Mouse (Mus musculus): ENCODE measurements around the gene Olfr1359. TPM values are rescaled to one million over a fixed set of nuclear protein-coding genes. Genes with fewer than 3 reads are reported as not detected.
"Not testable (repeated sequence)": the region's sequence is repeated elsewhere in the genome, so short reads cannot be mapped to it uniquely, and the experiment has no call there.

Gene Olfr1359
- total RNA-seq (2022): not detected

DNA sequence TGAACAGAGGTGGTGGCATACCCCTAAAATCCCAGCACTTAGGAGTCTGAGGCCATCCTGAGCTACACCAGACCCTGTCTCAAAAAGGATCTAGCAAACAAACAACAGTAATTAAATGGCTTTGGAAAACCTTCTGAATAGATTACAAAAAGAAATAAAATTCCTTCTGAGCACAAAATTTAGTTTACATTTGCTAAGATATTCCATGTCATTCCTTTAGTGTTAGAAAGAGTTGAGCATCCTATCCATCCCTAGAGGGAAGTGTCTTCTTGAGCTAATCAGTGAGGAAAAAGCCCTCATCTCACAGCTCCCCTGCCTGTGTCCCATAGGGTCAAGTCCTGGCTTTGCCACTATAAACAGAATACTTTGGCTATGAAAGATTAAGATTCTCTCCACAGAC, at the start of gene Olfr1359:
TSS of gene Olfr1359 (plus strand) at position 301 of the 400 bp plus-strand sequence.
- DNase-seq (ENCODE audit: low spot score in 2 of 2): no peak

DNA sequence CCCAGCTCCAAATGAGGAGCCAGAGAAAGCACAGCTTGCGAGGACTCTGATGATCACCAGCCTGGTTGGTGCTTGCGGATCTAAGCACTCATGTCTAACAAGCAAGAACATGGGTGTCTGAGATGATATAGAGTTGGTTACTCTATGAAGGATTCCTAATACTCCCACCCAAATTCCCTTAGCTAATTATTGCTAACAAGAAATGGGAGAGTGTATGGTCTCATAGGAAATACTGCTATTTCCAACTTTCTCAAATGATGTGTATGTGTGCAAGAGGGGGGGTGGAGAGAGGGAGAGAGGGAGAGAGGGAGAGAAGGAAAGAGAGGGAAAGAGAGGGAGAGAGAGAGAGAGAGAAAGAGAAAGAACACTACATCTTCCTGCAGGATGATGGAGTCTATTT, 34.6 kb upstream of the Olfr1359 start, which contains the start of gene Olfr1361:
TSS of gene Olfr1361 (minus strand) at position 101 of the 400 bp plus-strand sequence.
- DNase-seq (ENCODE audit: low spot score in 2 of 2): no peak

DNA sequence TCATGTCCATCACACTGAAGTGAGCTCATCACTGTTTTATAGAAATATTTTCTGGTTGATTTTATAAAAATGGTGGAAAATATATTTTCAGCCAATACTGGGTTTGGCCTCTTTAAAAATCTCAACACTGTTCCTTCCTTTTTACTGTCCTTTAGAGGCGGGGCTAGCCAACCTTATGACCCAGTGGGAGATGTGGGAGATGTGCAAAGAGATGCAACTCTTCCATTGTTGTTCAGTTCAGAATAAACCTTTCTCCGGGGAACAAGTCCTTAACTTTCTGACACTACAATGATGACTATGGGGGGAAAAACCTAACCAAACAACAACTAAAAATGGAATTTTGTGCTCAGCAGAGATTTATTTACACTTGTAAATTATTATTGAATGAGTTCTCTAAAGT, 20.6 kb upstream of the Olfr1359 start, which contains the start of gene Olfr1360:
TSS of gene Olfr1360 (minus strand) at position 101 of the 400 bp plus-strand sequence.
- no peak for DNase-seq (ENCODE audit: low spot score in 2 of 2)

DNA sequence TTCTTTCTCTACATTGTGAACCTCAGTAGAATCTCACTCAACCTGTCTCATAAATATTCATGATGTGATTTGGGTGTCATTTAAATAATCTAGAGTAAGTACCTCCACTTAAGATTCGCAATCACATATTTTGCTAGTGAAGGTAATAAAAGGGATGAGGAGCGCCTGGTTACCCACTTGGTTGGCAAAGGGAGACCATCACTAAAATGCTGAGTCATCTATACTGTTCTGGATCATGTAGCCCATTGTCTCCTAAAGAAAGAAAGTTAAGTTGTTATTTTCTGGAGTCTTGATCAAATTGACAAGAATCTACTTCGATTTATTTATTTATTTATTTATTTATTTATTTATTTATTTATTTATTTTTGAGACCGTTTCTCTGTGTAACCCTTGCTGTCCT, 8.8 kb downstream of the Olfr1359 start:
- DNase-seq (ENCODE audit: low spot score in 2 of 2): no peak

DNA sequence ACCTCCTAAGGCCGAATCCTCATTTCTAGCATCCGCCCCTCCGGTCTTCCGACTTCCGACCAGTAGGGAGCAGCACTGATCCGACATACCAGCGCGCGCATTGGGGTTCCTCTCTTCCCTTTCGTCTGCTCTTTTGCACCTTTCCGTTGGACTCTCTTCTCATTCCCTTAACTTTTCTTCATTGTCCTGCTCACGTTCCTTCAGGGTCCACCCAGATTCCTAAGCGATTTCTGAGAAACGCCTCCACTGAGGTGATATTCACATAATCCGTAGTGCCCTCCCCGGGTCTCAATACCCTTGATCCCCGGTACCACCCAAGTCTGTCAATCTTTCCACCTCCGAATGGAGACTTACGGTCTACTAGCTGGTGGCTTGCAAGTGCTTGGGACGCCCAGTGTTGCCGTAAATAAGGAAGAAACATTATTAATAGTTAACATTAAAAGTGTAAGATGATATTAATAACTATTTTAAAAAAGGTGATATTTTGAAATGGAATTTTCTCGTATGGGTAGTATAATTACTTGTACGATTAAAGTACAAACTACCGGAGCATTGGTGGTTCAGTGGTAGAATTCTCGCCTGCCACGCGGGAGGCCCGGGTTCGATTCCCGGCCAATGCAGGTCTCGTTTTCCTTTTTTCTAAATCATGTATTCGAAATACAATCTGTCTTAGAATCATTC, 12.3 kb downstream of the Olfr1359 start:
- peak; percentile 76 to 77 for DNase-seq (ENCODE audit: low spot score in 2 of 2)

DNA sequence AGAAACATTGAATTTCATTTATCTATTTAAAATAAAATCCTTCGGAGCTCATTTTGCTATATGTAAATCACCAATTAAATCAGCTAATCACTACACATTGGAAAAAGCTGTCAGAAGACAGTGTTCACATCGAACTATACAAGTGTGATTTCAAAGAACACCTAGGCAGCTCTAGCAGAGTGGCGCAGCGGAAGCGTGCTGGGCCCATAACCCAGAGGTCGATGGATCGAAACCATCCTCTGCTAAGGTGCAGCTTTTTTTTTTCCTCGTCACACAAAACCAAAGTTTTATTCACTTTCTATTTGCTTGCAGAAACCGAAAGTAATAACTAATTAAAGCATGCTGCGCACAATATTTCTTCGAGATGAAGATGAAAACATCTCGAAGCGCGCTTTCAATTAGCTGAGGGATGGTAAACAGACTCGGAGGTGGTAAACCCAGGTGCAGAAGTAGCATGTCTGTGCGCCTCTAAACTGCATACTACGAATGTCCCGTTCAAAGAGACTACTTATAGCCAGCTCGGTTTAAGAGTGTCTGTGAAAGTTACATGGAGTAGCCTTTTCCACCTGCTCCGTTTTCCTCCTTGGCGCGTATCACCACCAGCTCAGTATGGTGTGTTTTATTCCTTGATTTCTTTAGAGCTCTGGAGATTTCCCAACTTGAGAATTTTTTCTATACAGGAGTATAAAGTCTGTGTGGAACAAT, 13.1 kb downstream of the Olfr1359 start:
- peak; percentile 46 to 53 for DNase-seq (ENCODE audit: low spot score in 2 of 2)

DNA sequence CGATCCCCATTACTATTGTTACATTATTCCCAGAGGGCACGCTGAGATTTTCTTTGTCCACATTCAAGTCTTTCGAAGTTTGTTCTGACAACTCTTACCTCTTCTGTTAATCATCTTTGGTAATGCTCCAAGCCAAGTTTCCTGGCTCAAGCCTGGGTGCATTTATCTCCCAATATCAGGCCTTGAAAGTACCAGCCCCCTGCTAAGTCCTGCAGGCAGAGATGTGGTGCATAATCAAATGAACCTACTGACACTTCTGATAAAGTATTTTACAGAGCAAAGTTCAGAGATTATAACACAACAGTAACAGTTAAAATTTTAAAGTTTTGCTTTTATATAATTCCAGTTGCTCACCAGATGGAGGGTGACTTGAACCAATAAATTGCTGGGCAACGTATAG, 13.8 kb downstream of the Olfr1359 start:
- no peak for DNase-seq (ENCODE audit: low spot score in 2 of 2)

DNA sequence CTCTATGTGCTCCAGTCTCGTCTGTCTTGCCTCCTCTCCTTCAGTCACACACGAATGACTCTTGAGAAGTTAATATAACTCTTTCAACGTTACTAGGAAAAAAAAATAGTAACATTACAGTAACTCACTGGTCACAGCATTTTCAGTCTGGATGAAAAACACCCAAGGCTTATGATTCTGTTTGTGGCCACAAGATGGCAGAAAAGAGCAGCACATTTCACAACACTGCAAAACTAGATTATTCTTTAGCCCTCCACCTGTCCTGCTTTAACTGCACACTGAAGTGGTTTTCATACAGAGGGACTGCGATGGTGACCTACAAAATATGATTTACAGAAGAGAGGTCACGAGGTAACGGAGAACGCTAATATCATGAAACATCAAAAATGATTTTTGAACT, 16.8 kb downstream of the Olfr1359 start:
- peak in 1 of 2 experiments; percentile 15 for DNase-seq (ENCODE audit: low spot score in 2 of 2)

DNA sequence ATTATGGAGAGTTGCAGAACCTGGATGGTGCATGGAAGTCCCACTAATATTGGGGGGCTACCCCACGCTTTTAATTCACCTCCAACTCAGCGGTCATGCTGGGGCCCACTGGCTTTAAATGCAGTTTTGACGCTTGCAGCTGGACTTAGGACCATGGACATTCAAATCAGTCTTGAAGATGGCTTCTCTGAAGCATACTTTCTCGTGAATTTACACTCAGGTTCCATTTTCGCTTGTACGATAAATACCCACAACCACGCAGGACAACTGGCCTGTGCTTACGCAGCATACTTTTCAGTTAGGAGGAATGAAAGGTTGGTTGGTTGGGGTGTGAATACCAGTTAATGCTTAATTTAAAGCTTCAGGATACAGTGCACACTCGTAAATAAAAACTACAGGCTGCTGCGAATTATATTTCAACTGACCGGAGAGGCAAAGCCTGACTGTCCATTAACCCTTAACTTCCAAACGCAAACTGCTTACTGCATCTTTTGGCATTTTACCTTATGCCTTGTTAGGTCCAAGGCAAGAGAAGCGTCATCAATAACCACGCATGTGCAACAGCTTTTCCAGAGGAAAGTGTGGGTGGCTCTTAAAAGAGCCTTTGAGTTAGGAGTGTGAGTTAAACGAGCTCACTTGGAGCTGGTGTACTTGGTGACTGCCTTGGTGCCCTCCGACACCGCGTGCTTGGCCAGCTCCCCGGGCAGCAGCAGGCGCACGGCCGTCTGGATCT, 17.4 kb downstream of the Olfr1359 start:
- DNase-seq (ENCODE audit: low spot score in 2 of 2): no peak

DNA sequence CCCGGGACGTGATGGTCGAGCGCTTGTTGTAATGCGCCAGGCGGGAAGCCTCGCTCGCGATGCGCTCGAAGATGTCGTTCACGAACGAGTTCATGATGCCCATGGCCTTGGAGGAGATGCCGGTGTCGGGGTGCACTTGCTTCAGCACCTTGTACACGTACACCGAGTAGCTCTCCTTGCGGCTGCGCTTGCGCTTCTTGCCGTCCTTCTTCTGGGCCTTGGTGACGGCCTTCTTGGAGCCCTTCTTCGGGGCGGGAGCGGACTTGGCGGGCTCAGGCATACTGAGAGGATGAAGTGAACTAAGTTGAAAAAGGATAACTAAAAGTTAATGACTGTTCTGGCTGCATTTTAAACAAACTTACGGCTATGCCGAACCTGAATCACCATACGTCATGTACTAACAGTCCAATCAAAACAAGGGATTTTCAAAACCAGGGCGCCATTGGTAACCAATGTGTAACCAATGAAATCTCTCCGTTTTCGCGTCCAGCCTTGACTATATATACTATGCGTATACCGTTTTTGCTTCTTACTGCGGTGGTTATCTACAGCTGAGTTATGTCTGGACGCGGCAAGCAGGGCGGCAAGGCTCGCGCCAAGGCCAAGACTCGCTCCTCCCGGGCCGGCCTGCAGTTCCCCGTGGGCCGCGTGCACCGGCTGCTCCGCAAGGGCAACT, 18.1 kb downstream of the Olfr1359 start, which contains the start of the genes Hist1h2bl and Hist1h2ai:
TSS of gene Hist1h2bl (minus strand) at position 280 of the 676 bp plus-strand sequence.
TSS of gene Hist1h2ai (plus strand) at position 559 of the 676 bp plus-strand sequence.
- peak; percentile 10 to 15 for DNase-seq (ENCODE audit: low spot score in 2 of 2)

DNA sequence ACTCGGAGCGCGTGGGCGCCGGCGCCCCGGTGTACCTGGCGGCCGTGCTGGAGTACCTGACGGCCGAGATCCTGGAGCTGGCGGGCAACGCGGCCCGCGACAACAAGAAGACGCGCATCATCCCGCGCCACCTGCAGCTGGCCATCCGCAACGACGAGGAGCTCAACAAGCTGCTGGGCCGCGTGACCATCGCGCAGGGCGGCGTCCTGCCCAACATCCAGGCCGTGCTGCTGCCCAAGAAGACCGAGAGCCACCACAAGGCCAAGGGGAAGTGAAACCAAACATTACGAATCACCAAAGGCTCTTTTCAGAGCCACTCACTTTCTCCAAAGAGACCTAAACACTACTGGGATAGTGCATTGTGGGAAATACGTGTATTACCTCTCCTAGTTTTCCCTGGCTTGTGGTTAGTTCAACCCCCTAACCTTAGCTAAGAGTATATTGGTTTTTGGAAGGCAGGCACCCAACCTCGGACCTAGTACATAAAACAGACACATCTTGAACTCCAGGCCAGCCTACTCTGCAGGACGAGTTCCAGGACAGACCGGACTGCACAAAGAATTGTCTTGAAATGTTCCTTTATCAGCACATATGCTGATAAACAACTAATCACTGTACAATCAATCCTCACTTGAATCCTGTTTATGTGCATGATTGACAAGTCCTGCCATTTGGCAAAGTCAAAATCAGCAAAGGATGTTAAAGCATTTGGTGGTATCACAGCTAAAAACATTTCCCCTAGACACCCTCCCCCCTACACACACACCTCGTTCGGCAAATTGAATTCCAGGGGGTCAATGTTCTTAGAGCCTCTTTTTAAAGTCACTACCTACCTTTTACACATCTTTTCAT, 18.9 kb downstream of the Olfr1359 start:
- DNase-seq (ENCODE audit: low spot score in 2 of 2): not testable (repeated sequence)

DNA sequence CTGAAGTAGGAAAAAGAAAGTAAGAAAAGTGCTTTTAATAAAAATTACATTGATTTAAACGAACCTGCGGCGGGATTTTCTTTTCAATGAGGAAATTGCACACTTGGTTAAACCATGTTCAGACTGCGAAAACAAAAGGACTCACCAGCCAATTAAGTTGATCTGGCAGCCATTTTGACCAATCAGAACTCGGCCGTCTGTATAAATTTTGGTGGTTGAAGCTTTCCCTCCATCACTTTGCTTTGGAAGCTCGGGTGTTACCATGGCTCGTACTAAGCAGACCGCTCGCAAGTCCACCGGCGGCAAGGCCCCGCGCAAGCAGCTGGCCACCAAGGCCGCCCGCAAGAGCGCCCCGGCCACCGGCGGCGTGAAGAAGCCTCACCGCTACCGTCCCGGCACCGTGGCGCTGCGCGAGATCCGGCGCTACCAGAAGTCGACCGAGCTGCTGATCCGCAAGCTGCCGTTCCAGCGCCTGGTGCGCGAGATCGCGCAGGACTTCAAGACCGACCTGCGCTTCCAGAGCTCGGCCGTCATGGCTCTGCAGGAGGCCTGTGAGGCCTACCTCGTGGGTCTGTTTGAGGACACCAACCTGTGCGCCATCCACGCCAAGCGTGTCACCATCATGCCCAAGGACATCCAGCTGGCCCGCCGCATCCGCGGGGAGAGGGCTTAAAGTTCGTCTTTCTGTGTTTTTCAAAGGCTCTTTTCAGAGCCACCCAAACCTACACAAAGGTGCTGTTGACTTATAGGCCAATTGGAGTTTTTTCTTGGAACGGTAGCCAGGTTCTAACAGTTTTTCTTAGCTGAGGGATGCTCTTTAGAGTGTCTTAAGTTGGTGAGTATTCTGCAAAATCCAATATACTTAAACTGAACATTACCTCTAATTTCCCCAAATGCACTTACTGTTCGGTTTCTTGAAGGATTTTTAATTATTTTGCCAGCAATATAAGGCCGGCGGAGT, 19.8 kb downstream of the Olfr1359 start, which contains the start of gene Hist1h3h:
TSS of gene Hist1h3h (plus strand) at position 263 of the 961 bp plus-strand sequence.
- DNase-seq (ENCODE audit: low spot score in 2 of 2): peak in 1 of 2 experiments; percentile 15

DNA sequence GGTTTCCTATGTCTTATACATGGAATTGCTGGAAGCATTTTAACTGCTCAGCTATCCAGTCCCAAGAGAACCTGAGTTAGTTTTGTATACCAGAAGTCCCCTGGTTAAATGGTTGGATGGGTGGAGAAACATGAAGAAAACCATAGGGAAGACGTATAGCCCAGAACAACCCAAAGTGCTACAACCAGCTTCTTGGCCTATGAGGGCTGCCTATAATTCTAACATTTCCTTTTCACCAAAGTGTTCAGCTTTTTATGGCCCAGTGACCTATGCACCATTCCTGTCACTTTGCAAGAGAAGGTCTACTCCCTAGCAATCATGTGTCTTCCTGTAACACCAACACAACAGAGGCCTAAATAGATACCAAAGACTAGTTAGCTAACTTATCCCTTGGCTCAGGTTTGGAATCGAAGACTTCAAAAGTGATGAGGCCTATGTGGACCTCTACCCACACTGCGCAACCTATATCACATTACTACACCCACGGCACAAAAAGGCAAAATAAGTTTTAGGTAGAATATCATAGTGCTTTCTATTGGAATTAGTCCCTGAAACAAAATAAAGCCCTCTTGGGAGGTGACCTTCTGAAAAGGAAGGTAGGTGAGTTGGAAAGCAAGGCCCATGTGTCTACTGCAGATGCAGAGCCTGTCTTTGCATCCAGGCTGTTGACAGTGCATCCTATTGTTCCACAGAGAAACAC, 20.6 kb downstream of the Olfr1359 start:
- DNase-seq (ENCODE audit: low spot score in 2 of 2): no peak

DNA sequence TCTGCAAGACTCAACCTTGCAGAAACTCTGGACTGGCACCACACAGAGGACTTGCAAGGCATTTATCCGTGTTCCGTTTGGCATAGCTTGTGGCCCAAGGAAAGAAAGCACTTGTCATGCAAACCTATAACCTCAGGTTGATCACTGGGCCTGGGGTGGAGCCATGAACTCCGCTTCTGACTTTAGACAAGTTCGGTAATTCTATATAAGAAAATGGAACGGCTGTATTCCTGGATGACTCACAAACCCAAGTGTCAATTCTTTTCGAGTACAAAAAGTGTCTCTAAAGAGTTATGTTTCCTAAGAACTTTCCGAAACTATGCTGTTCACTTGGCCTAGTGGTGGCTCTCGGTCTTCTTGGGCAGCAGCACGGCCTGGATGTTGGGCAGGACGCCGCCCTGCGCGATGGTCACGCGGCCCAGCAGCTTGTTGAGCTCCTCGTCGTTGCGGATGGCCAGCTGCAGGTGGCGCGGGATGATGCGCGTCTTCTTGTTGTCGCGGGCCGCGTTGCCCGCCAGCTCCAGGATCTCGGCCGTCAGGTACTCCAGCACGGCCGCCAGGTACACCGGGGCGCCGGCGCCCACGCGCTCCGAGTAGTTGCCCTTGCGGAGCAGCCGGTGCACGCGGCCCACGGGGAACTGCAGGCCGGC, 23.3 kb downstream of the Olfr1359 start:
- DNase-seq (ENCODE audit: low spot score in 2 of 2): not testable (repeated sequence)

DNA sequence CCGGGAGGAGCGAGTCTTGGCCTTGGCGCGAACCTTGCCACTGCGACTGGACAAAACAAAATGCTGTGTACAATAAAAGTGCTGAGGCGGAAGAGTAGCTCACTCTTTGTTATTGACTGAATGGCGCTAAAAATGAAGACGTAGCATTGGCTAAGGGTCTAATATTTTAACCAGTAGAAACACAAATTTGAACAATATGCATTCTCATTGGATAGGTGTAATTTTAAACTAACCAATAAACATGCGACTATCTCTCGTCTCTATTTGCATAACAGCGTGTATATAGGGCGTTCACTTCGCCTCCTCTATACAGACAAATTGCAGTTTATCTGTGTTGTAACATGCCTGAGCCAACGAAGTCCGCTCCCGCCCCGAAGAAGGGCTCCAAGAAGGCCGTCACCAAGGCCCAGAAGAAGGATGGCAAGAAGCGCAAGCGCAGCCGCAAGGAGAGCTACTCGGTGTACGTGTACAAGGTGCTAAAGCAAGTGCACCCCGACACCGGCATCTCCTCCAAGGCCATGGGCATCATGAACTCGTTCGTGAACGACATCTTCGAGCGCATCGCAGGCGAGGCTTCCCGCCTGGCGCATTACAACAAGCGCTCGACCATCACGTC, 24.0 kb downstream of the Olfr1359 start, which contains the start of gene Hist1h2bm:
TSS of gene Hist1h2bm (plus strand) at position 288 of the 616 bp plus-strand sequence.
- DNase-seq (ENCODE audit: low spot score in 2 of 2): not testable (repeated sequence)

DNA sequence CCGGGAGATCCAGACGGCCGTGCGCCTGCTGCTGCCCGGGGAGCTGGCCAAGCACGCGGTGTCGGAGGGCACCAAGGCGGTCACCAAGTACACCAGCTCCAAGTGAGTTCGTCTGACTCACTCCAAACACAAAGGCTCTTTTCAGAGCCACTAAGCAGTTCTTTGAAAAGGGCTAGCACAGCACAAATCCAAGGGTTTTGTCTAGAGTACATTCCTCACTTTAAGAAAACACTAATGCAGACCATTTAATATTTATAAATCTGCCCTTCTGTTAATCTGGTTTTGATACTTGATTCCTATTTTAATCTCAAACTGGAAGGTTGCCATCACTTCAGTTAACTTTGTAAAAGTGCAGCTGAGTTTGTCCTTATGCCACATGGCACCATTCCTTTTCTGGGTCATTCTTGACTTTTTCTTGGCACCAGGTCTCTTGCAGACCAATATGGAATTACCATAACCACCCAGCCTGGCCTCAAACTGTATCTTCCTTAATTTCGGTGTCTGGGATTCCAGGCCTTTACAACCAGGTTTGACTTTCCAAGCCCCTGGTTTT, 24.5 kb downstream of the Olfr1359 start:
- DNase-seq (ENCODE audit: low spot score in 2 of 2): no peak

All from gastrocnemius, adult 8-10 months (tissue).